Mouse (Mus musculus) T-helper 1 cell (primary cell): ENCODE results near the gene Casd1.

Source experiments
- in situ Hi-C: fragments of 300-600 bp; cut with MboI, MseI; formaldehyde crosslinking; loops from one replicate; pipeline ENCODE4 v1.15.1; 2025; ENCODE audit warnings: high pct_unique_total_duplicates

Casd1 gene

GRCm38 (mm10) chr6:4600658-4601296 lies at the start of gene Casd1:
Gene Casd1, plus strand, starts transcription at chr6:4600839.
- in situ Hi-C loops, result no loop called here

- in situ Hi-C loops, result no loop called here
Measured at GRCm38 (mm10) chr6:4555366-4555765, 45.3 kb upstream of the Casd1 start.

GRCm38 (mm10) chr6:4557086-4557485 lies 43.6 kb upstream of the Casd1 start:
- in situ Hi-C loops, result no loop called here

GRCm38 (mm10) chr6:4557678-4558077 lies 43.0 kb upstream of the Casd1 start:
- in situ Hi-C loops, result no loop called here

GRCm38 (mm10) chr6:4561156-4561555 lies 39.5 kb upstream of the Casd1 start:
- in situ Hi-C loops, result no loop called here

GRCm38 (mm10) chr6:4561621-4562020 lies 39.0 kb upstream of the Casd1 start:
- in situ Hi-C loops, result no loop called here

GRCm38 (mm10) chr6:4562401-4562800 lies 38.2 kb upstream of the Casd1 start:
- in situ Hi-C loops, result no loop called here

- in situ Hi-C loops, result no loop called here
Measured at GRCm38 (mm10) chr6:4563477-4563876, 37.2 kb upstream of the Casd1 start.

- in situ Hi-C loops, result no loop called here
Measured at GRCm38 (mm10) chr6:4570412-4570811, 30.2 kb upstream of the Casd1 start.

- in situ Hi-C loops, result no loop called here
Measured at GRCm38 (mm10) chr6:4577756-4578155, 22.9 kb upstream of the Casd1 start.

GRCm38 (mm10) chr6:4578343-4578742 lies 22.3 kb upstream of the Casd1 start:
- in situ Hi-C loops, result no loop called here

- in situ Hi-C loops, result no loop called here
Measured at GRCm38 (mm10) chr6:4579620-4580019, 21.0 kb upstream of the Casd1 start.

- in situ Hi-C loops, result no loop called here
Measured at GRCm38 (mm10) chr6:4583485-4583884, 17.2 kb upstream of the Casd1 start.

- in situ Hi-C loops, result no loop called here
Measured at GRCm38 (mm10) chr6:4587946-4588345, 12.7 kb upstream of the Casd1 start.

GRCm38 (mm10) chr6:4588722-4589121 lies 11.9 kb upstream of the Casd1 start:
- in situ Hi-C loops, result no loop called here

GRCm38 (mm10) chr6:4590089-4590488 lies 10.6 kb upstream of the Casd1 start:
- in situ Hi-C loops, result no loop called here

GRCm38 (mm10) chr6:4597711-4598110 lies 2.9 kb upstream of the Casd1 start:
- in situ Hi-C loops, result no loop called here

- in situ Hi-C loops, result no loop called here
Measured at GRCm38 (mm10) chr6:4600085-4600657, 468 bp upstream of the Casd1 start.

- in situ Hi-C loops, result no loop called here
Measured at GRCm38 (mm10) chr6:4601297-4601931, 775 bp downstream of the Casd1 start.

GRCm38 (mm10) chr6:4602012-4602411 lies 1.4 kb downstream of the Casd1 start:
- in situ Hi-C loops, result no loop called here

- in situ Hi-C loops, result no loop called here
Measured at GRCm38 (mm10) chr6:4606394-4606793, 5.8 kb downstream of the Casd1 start.

GRCm38 (mm10) chr6:4610216-4610896 lies 9.7 kb downstream of the Casd1 start:
- in situ Hi-C loops, result no loop called here

GRCm38 (mm10) chr6:4611853-4612252 lies 11.2 kb downstream of the Casd1 start:
- in situ Hi-C loops, result no loop called here
